Mouse (Mus musculus) limb, embryonic 11.5 days (tissue): ENCODE measurements around the gene Prkd1. TPM values are rescaled to one million over a fixed set of nuclear protein-coding genes. Genes with fewer than 3 reads are reported as not detected.

Experiments
- ATAC-seq: fragments of 200-750 bp; cut with Nextera tagmentation; 2 replicates; pipeline ENCODE4 v1.8.0; 2017; ENCODE audit warnings: low read depth; ENCODE audit not compliant: insufficient number of reproducible peaks, low FRiP score, low TSS enrichment
- DNase-seq: peaks from one replicate; pipeline ENCODE4 v3.0.0-alpha.2; 2015; ENCODE audit warnings: low spot score
- H3K27ac ChIP-seq: fragments of 300-500 bp; sonication (generic); replicated peaks from 2 replicates; pipeline ENCODE4 v1.5.1; 2014; ENCODE audit warnings: low read depth, mild to moderate bottlenecking, low read length
- H3K27me3 ChIP-seq: fragments of 300-500 bp; sonication (generic); 2 replicates; pipeline ENCODE4 v1.6.1; 2014; ENCODE audit warnings: mild to moderate bottlenecking, low read length, mixed read lengths; ENCODE audit not compliant: control insufficient read depth, insufficient read depth
- H3K36me3 ChIP-seq: fragments of 300-500 bp; sonication (generic); 2 replicates; pipeline ENCODE4 v1.6.1; 2014; ENCODE audit warnings: mild to moderate bottlenecking, low read length, moderate library complexity, mixed read lengths; ENCODE audit not compliant: control insufficient read depth, insufficient read depth
- H3K4me1 ChIP-seq: fragments of 300-500 bp; sonication (generic); 2 replicates; pipeline ENCODE4 v1.6.1; 2014; ENCODE audit warnings: low read length, mixed read lengths; ENCODE audit not compliant: control insufficient read depth, insufficient read depth
- H3K4me2 ChIP-seq: fragments of 300-500 bp; sonication (generic); 2 replicates; pipeline ENCODE4 v1.6.1; 2014; ENCODE audit warnings: low read depth, mild to moderate bottlenecking, moderate library complexity; ENCODE audit not compliant: severe bottlenecking
- H3K4me3 ChIP-seq: fragments of 300-500 bp; sonication (generic); 2 replicates; pipeline ENCODE4 v1.5.1; 2014; ENCODE audit warnings: low read depth, low read length
- H3K9ac ChIP-seq: fragments of 300-500 bp; sonication (generic); 2 replicates; pipeline ENCODE4 v1.6.1; 2014; ENCODE audit warnings: mild to moderate bottlenecking, low read length
- H3K9me3 ChIP-seq: fragments of 300-500 bp; sonication (generic); 2 replicates; pipeline ENCODE4 v1.6.1; 2016; ENCODE audit warnings: low read length; ENCODE audit not compliant: control insufficient read depth
- WGBS: fragments of 180-500 bp; shearing (Covaris S2); extraction: QIAGEN DNeasy Blood & Tissue Kit; methylation state at CpG from one replicate; pipeline ENCODE4 v1.1.7; 2014; 5-methylcytosine and 5-hydroxymethylcytosine counted together
- polyA plus RNA-seq: library from polyadenylated mRNA; unstranded; fragments of >200 nt; fragmentation: Nextera tagmentation; extraction: Ambion mirVana; gene quantifications from 2 replicates; pipeline ENCODE4 v1.2.1, GENCODE M21; 2014

Prkd1 gene
- polyA plus RNA-seq, 1 experiment from 2014 or later: 5.8 TPM

- Histone ChIP-seq H3K4me1 (no peaks in the 10 kb centered on the region), H3K27ac (no peak overlapping the region), H3K9me3 (no peaks in the 10 kb centered on the region), H3K4me2 (no peak overlapping the region), H3K27me3 (no peaks in the 10 kb centered on the region), H3K4me3 (no peak overlapping the region), H3K9ac (no peak overlapping the region), H3K36me3 (no peaks in the 10 kb centered on the region)
- DNase-seq (no peak), ATAC-seq (no peak)
- WGBS: 83% methylated on average over 6 of the region's 6 CpGs
Measured at GRCm38 (mm10) chr12:50594506-50594905, 54.4 kb downstream of the Prkd1 start.

GRCm38 (mm10) chr12:50593481-50593880, 55.4 kb downstream of the Prkd1 start:
- Histone ChIP-seq H3K4me1 (no peaks in the 10 kb centered on the region), H3K4me3 (no peak overlapping the region), H3K27ac (no peak overlapping the region), H3K9ac (no peak overlapping the region), H3K9me3 (no peaks in the 10 kb centered on the region), H3K36me3 (no peaks in the 10 kb centered on the region), H3K4me2 (no peak overlapping the region), H3K27me3 (no peaks in the 10 kb centered on the region)
- WGBS: 85% methylated on average over 2 of the region's 2 CpGs
- ATAC-seq: no peak
- DNase-seq: no peak

- no peak for DNase-seq
- no peaks in the 10 kb centered on the region for H3K4me1 ChIP-seq
- no peaks in the 10 kb centered on the region for H3K27me3 ChIP-seq
- no peak overlapping the region for H3K4me3 ChIP-seq
- ATAC-seq: no peak
- WGBS: 83% methylated on average over 6 of the region's 6 CpGs
- no peaks in the 10 kb centered on the region for H3K9me3 ChIP-seq
- H3K9ac ChIP-seq: no peak overlapping the region
- H3K36me3 ChIP-seq: no peaks in the 10 kb centered on the region
- no peak overlapping the region for H3K27ac ChIP-seq
- H3K4me2 ChIP-seq: no peak overlapping the region
Measured at GRCm38 (mm10) chr12:50588137-50588761, 60.6 kb downstream of the Prkd1 start.

- DNase-seq (no peak), ATAC-seq (no peak)
- Histone ChIP-seq H3K9me3 (no peaks in the 10 kb centered on the region), H3K36me3 (no peaks in the 10 kb centered on the region), H3K9ac (no peak overlapping the region), H3K27ac (no peak overlapping the region), H3K27me3 (no peaks in the 10 kb centered on the region), H3K4me2 (no peak overlapping the region), H3K4me3 (no peak overlapping the region), H3K4me1 (no peaks in the 10 kb centered on the region)
- 86% methylated on average over 1 of the region's 1 CpGs for WGBS
Measured at GRCm38 (mm10) chr12:50565198-50565597, 83.7 kb downstream of the Prkd1 start.

GRCm38 (mm10) chr12:50560536-50560935, 88.4 kb downstream of the Prkd1 start:
- Histone ChIP-seq H3K4me2 (no peak overlapping the region), H3K9ac (no peak overlapping the region), H3K36me3 (no peaks in the 10 kb centered on the region), H3K9me3 (no peaks in the 10 kb centered on the region), H3K4me1 (no peaks in the 10 kb centered on the region), H3K27ac (no peak overlapping the region), H3K4me3 (no peak overlapping the region), H3K27me3 (no peaks in the 10 kb centered on the region)
- ATAC-seq (no peak), DNase-seq (no peak)
- 86% methylated on average over 1 of the region's 1 CpGs for WGBS

GRCm38 (mm10) chr12:50558231-50558630, 90.7 kb downstream of the Prkd1 start:
- ATAC-seq (no peak), DNase-seq (no peak)
- WGBS: 32% methylated on average over 4 of the region's 4 CpGs
- Histone ChIP-seq H3K27me3 (no peaks in the 10 kb centered on the region), H3K4me2 (no peak overlapping the region), H3K36me3 (no peaks in the 10 kb centered on the region), H3K27ac (no peak overlapping the region), H3K9me3 (no peaks in the 10 kb centered on the region), H3K9ac (no peak overlapping the region), H3K4me1 (no peaks in the 10 kb centered on the region), H3K4me3 (no peak overlapping the region)

GRCm38 (mm10) chr12:50554214-50554613, 94.7 kb downstream of the Prkd1 start:
- H3K9ac ChIP-seq: no peak overlapping the region
- H3K9me3 ChIP-seq: no peaks in the 10 kb centered on the region
- no peaks in the 10 kb centered on the region for H3K4me1 ChIP-seq
- no peak overlapping the region for H3K4me2 ChIP-seq
- no peak for ATAC-seq
- no peaks in the 10 kb centered on the region for H3K27me3 ChIP-seq
- H3K36me3 ChIP-seq: no peaks in the 10 kb centered on the region
- no peak overlapping the region for H3K27ac ChIP-seq
- WGBS: 53% methylated on average over 3 of the region's 3 CpGs
- no peak overlapping the region for H3K4me3 ChIP-seq
- no peak for DNase-seq

GRCm38 (mm10) chr12:50549860-50550555, 98.9 kb downstream of the Prkd1 start:
- ATAC-seq: no peak
- H3K4me3 ChIP-seq: no peak overlapping the region
- 85% methylated on average over 8 of the region's 8 CpGs for WGBS

More at GRCm38 (mm10) chr12:50549860-50550555, 98.9 kb downstream of the Prkd1 start:
- Histone ChIP-seq H3K27ac (no peak overlapping the region), H3K9ac (no peak overlapping the region), H3K4me2 (no peak overlapping the region), H3K36me3 (no peaks in the 10 kb centered on the region), H3K4me1 (no peaks in the 10 kb centered on the region), H3K27me3 (no peaks in the 10 kb centered on the region), H3K9me3 (no peaks in the 10 kb centered on the region)
- no peak for DNase-seq
